Mouse (Mus musculus): Measurements from ENCODE around the gene Olfr881. TPM values are rescaled to one million over a fixed set of nuclear protein-coding genes. Genes with fewer than 3 reads are reported as not detected.

The Olfr881 gene
- polyA plus RNA-seq (2012; rRNA removed; ENCODE audit: low replicate concordance): not detected in 2 replicates

DNA sequence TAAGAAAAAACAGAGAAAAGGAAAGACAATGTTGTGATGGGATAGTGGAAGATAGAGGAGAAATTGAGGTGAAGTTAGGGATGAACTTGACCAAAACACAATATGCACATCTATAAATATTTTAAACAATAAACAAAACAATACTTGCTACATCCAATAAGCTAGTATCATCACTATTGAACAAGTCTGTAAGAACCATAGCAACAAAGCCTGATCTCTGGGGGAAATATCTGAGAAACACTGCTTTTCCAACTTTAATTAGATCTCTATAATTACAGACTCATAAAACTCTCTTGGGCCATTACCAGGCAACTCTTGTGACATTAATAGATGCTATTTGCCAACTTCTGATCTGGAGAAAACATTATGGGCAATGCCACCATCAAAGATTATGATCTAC is at the start of gene Olfr881:
Olfr881 (plus strand) TSS at position 301 of the 400 bp plus-strand sequence.

DNA sequence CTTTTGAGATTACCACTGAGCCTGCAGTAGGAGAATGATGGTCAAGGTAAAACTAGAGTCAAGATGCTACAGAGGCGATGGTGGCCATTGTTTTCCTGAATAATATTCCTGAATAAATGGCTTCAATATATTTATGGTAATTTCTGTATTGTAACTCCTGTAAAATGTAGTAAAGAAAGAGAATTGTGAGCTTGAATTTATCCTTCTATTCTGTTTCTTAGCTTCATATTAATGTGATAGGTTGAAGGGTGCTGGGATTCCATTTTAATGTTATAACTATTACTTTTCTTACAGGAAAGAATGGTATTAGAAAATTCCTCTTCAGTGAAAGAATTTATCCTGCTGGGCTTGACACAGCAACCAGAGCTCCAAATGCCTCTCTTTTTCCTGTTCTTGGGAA is 33.9 kb downstream of the Olfr881 start, which contains the start of gene Olfr883:
Olfr883 (plus strand) TSS at position 301 of the 400 bp plus-strand sequence.

Other genes with a start within 250 kb of the Olfr881 start
- gene Olfr874, start 246.7 kb upstream of the Olfr881 start, polyA plus RNA-seq (2012; rRNA removed; ENCODE audit: low replicate concordance): not detected in 2 replicates
- gene Olfr875, start 220.0 kb upstream of the Olfr881 start, polyA plus RNA-seq (2012; rRNA removed; ENCODE audit: low replicate concordance): not detected in 2 replicates
- not detected in 2 replicates for gene Olfr876, start 188.8 kb upstream of the Olfr881 start, polyA plus RNA-seq (2012; rRNA removed; ENCODE audit: low replicate concordance)
- 0.17 TPM in 1 of 2 replicates, not detected in the other for gene Olfr877, start 137.6 kb upstream of the Olfr881 start, polyA plus RNA-seq (2012; rRNA removed; ENCODE audit: low replicate concordance)
- not detected in 2 replicates for gene Olfr145, start 95.1 kb upstream of the Olfr881 start, polyA plus RNA-seq (2012; rRNA removed; ENCODE audit: low replicate concordance)
- not detected in 2 replicates for gene Olfr878, start 74.0 kb upstream of the Olfr881 start, polyA plus RNA-seq (2012; rRNA removed; ENCODE audit: low replicate concordance)
- not detected in 2 replicates for gene Olfr883, start 34.0 kb downstream of the Olfr881 start, polyA plus RNA-seq (2012; rRNA removed; ENCODE audit: low replicate concordance)
- not detected in 2 replicates for gene Olfr884, start 54.7 kb downstream of the Olfr881 start, polyA plus RNA-seq (2012; rRNA removed; ENCODE audit: low replicate concordance)
- not detected in 2 replicates for gene Olfr885, start 69.5 kb downstream of the Olfr881 start, polyA plus RNA-seq (2012; rRNA removed; ENCODE audit: low replicate concordance)
- not detected in 2 replicates for gene Olfr887, start 92.2 kb downstream of the Olfr881 start, polyA plus RNA-seq (2012; rRNA removed; ENCODE audit: low replicate concordance)
- not detected in 2 replicates for gene Olfr888, start 116.3 kb downstream of the Olfr881 start, polyA plus RNA-seq (2012; rRNA removed; ENCODE audit: low replicate concordance)
- not detected in 2 replicates for gene Olfr889, start 123.4 kb downstream of the Olfr881 start, polyA plus RNA-seq (2012; rRNA removed; ENCODE audit: low replicate concordance)
- not detected in 2 replicates for gene Olfr890, start 150.7 kb downstream of the Olfr881 start, polyA plus RNA-seq (2012; rRNA removed; ENCODE audit: low replicate concordance)
- not detected in 2 replicates for gene Olfr891, start 189.0 kb downstream of the Olfr881 start, polyA plus RNA-seq (2012; rRNA removed; ENCODE audit: low replicate concordance)
- gene Olfr893, start 216.5 kb downstream of the Olfr881 start, polyA plus RNA-seq (2012; rRNA removed; ENCODE audit: low replicate concordance): not detected in 2 replicates
- gene Olfr894, start 226.2 kb downstream of the Olfr881 start, polyA plus RNA-seq (2012; rRNA removed; ENCODE audit: low replicate concordance): not detected in 2 replicates